Mouse (Mus musculus): ENCODE measurements at regions not wholly inside any gene's neighbourhood (a gene's known extent, or its start where the extent isn't known, plus 50 kb on each side); places are given as distances from the start of the nearest gene placed in this dataset.

DNA sequence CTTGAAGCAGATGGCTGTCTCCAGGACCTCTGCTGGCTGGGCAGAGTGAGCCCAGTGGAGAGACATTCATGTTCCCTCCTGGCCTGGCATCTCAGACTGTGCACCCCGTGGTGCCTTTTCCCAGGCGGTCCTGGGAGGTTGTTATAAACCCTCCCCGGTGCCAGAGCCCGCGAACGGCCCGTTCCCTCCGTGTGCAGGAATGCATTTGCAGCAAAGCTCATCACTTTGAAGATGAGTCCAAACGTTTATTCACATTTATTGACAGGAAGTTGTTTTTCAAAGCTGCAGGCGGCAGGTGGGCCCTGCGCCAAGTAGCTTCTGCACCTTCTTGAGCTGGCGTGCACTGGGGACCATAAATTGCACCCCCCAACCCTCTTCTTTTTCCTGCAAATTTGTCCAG lies 89.9 kb downstream of the Asb1 start:
- TF ChIP-seq CTCF (IDR thresholded peaks at IDR 0.05; ENCODE audit: low read depth, low read length) (no peak), GATA1 (IDR thresholded peaks at IDR 0.05; ENCODE audit: borderline replicate concordance, low read length) (no peak), POLR2AphosphoS5 (IDR thresholded peaks at IDR 0.05; ENCODE audit: insufficient replicate concordance, low read depth, low read length) (no peak), GATA2 (IDR thresholded peaks at IDR 0.05; ENCODE audit: borderline replicate concordance, low read depth, low read length) (no peak)
